Mouse (Mus musculus) spleen, postnatal 36 days (tissue): ENCODE results near the gene Thyn1.

Source experiments
- DNase-seq, 2 experiments: peaks; one replicate each; pipeline ENCODE4 v3.0.0; 2022; ENCODE audit warnings: low spot score in 2 of 2, mixed read lengths in 1 of 2

The Thyn1 gene

DNA sequence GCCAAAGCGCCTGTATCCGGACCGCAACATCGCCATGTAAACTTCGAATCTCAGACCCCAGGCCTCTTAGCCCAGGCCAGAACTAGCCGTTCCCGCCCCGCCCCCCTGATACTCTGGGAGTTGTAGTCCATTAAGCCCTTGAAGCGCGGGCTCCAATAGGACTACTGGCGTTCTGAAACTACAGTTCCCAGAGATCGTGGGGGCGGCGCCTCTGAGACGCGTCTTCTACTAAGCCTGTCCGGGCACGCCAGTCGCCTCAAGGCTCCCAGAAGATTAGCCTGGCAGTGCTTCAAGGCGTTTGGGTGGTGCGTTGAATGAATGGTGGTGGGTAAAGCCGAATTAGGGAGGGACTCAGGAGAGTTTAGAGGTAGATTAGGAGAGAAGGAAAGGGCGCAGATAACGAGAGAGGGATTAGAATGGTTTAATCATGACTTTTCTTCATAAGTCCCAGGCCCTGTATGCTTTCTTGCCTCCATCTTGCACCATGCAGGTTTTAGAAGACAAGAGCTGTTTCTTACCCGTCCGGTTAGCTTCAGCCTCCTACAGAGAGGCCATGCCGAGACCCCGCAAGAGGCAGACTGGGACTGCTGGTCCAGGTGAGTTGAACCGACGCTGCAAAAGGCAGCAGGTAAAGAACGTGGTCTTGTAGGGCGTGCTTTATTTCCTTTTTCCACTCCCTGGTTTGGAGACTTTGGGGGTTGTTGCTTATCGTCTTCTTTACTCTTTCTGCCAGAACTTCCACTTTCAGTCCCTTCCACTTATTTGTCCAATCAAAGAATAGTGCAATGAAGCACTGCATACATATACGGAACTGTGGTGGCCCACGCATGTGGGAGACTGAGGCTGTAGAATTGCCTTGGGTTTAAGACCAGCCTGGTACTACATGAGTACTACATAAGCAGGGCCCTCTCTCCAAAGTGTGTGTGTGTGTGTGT is at the start of gene Thyn1, which contains the start of gene Acad8:
Gene Thyn1 (plus strand): TSS at position 250 of the 935 bp plus-strand sequence.
Gene Acad8 (minus strand): TSS at position 106 of the 935 bp plus-strand sequence.
- peak; percentile 91 to 94 for DNase-seq

- DNase-seq: no peak
Measured at GRCm38 (mm10) chr9:26977754-26978153, 21.8 kb upstream of the Thyn1 start.

DNA sequence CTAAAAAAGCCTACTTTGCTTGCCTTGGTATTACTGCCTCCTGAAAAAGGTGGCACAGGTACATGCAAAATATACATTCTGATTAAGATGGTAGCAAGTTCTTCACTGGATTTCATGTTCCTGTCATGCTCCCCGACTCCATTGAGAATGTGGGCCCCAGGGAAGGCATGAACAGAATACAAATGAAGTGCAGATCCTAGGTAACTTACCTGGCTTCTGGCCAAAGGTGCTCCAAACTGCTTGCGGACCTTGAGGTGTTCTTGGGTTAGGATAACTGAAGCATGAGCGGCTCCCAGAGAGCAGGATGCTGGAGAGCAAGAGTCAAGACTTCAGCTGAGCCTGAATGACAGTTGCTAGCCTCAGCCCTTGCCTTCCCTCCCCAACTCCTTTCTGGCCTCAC is 20.7 kb upstream of the Thyn1 start:
- DNase-seq: no peak

GRCm38 (mm10) chr9:26985090-26985613 is 14.4 kb upstream of the Thyn1 start:
- DNase-seq: no peak

DNA sequence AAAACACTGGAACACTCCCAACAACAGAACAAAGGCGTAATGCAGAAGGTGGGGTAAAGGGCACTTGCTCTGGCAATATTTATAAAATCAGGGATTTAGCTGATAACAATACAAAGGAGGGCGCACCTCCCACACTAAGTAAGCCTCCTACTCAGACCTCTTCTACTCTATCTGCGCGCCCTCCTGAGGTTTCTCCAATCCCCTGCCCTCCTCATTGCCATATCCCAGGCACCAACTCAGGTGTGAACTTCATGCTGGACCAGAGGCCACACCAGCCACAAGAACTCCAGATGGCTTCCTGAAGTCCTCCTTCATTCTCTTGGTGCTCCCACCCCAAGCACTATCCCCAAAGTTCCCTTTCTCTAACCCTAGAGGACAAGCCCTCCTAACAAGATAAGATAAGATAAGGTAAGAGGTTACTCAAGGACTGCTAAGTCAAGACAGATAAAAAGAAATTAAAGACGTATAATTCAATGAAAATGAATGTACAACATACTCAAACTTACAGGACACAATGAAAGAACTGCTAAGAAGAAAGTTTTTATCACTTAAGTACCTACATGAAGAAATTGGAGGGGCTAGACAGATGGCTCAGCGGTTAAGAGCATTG is 13.7 kb upstream of the Thyn1 start:
- DNase-seq: no peak

DNA sequence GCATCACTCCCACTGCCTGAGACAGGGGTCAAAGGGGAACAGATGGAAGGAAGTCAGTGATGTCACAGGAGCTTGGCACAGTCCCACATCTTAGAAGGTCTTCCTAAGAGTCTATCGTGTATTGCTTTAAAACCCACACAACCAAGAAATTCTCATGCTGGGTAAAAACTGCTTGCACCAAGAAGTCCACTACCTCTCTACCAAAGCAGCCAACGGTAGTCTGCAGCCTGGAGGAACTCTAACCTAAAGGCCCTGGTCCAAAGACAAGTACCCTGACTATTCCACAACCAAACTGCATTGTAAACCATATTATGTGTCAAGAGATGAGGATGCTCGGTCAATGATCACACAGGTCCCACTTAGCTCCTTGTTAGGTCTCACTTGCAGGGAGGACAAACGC is 9.3 kb upstream of the Thyn1 start:
- no peak for DNase-seq

GRCm38 (mm10) chr9:26993118-26993517 is 6.4 kb upstream of the Thyn1 start:
- DNase-seq: no peak

DNA sequence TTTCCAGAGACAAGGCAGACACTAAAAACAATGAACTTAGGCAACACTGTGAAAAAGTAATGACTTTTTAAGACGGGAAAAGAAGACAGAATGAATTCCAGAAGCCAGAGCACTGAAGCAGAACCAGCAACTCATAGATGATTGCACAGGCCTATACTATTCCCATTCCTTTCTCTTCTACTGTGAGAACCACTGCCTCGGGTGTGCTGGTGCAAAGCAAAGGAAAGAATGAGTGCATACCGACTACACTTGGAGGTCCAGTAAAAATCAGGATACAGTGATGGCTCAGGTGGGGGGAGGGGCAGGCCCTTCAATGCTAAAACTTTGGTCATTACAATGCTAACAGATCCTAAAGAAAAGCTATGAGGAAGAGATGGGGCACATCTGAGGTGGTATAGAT is 5.6 kb upstream of the Thyn1 start:
- no peak for DNase-seq

DNA sequence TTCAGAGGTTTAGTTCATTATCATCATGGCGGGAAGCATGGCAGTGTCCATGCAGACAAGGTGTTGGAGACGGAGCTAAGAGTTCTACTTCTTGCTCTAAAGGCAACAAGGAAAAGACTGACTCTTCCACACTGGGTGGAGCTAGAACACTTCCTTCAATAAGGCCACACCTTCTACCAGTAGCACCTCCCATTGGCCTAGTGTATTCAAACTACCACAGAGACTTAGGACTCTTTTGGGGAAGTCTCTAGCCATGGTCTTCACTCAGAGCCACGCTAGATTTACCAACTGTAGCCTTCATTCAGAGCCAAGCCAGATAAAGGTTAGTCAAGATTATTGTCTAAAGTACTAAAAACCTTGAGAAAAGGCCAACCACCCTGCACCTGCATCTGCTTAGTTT is 2.4 kb upstream of the Thyn1 start:
- peak in 1 of 2 experiments; percentile 12 for DNase-seq

DNA sequence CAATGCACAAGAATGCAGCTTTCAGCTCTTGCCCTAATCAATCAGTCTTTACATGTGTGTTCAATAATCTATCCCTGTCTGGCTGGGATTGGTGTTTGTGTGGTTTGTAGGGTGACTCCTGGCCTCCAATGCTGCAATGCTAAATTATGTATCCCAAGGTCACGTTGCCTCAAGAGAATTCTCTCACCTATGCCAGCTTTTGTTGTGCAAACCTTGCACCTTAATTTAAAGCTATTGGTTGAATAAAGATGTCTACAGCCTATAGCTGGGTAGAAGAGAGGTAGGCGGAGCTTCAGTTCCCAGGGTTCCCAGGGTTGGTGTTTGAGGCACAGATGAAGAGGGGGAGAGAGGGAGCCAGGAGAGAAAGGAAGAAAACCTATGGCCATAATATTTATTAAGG is 2.0 kb upstream of the Thyn1 start:
- no peak for DNase-seq

DNA sequence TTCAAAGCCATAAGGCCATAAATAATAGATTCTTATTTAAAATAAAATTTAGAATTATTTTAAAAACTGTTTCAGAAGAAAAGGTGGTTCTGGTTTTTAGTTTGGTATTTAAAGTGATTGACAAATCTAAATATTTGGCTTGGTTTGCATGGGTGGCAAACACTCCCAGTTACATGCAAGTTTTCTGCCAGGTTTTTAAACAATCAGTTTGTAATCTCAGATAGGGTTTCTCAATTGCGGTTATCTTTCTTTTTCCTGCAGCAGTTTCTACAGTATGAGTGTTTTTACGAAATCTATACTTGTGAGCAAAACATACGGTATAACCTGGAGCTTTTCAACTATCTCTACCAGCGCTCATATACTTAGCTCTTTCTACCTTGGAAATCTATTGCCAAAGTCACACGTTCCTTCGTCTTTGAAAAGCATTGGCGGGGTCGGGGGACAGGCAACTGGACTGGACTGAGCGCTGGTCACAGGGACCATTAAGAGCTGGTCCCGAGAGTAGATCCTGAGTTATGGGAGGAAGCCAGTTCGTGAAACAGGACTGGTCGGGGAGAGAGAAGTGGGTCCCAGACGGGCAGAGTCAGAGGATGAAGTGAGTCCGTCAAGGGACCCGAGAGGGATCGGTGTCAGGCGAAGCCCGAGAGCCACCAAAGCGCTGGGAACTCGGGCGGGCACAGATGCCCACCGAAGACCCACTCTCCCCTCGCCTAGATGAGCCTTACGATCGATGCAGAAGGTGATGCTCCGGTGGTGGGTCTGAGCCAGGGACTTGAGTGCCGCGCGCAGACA is 645 bp upstream of the Thyn1 start:
- no peak for DNase-seq

- no peak for DNase-seq
Measured at GRCm38 (mm10) chr9:27005231-27005630, 5.7 kb downstream of the Thyn1 start.

GRCm38 (mm10) chr9:27005933-27006332 is 6.4 kb downstream of the Thyn1 start:
- DNase-seq: no peak

DNA sequence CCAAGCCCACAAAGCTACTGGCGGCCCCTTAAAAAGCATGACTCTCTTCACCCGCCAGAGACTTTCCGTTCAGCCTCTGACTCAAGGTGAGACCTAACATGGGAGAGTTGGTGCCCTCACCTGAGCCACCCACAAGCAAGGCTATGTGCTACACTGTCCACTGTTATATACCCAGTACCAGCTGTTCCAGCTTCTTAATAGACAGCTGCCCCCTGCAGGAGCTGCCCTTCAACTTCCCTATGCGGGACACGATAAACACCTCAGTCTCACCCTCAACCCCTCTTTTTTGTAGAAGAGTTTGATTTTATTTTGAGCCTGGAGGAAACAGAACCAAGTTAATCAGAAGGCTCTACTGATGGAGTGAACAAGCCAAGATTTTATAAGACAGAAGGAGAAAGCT is 7.4 kb downstream of the Thyn1 start:
- DNase-seq: no peak

DNA sequence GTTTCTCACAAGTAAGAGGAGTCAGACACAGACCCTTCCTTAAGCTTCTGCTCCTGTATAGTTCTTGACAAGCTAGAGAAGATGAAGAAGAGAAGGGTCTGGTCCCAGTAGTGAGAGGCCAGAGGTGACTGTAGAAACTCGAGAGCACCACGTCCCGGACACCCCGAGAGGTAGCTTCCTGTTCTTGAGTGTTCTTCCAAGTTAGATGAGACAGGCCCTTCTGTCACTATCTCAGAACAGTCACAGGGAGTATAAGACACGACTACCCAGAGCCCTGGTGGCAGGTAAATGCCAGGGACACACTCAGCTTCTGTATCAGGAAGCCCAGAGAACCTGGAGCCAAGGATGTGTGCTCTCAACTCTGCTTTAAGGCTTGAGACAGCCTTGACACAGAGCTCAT is 9.7 kb downstream of the Thyn1 start:
- DNase-seq: no peak

DNA sequence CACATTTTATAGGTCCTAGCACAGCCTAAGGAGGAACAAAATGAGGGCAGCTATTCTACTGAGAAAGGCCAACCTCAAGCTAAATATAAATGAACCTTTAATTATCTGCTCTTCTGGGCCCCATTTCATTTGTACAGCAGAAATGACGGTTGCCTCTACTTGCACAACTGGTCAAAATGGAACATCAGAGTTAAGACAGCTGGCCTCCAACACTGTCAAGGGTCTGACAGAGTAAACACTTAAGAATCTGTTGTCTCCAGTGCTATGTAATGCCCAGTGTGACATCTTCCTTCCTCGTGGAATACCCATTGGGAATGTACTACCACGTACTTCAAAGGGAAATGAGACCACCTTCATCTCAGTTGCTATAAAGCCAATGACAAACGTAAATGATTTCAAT is 12.1 kb downstream of the Thyn1 start:
- DNase-seq: no peak

DNA sequence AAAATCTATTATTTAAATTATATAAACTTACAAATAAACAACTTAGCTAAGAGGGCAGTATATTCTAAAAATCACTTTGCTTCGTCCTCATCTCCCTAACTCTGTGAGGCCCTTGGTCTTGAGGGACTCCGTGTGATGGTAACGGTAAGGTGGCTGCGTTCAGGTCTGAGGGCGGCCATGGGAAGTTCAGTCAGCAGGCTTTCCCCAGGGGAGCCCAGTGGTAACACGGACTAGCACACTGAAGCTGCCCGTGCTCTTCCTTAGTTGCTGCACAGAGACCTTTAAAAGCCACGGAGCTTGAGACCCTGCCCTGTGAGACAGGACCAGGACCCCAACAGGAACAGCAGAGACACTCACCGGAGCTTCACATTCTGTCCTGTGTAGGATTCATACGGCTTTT is 19.5 kb downstream of the Thyn1 start:
- DNase-seq: peak; percentile 52 to 53

- DNase-seq: peak; percentile 59
Measured at GRCm38 (mm10) chr9:27023681-27024080, 24.2 kb downstream of the Thyn1 start.

DNA sequence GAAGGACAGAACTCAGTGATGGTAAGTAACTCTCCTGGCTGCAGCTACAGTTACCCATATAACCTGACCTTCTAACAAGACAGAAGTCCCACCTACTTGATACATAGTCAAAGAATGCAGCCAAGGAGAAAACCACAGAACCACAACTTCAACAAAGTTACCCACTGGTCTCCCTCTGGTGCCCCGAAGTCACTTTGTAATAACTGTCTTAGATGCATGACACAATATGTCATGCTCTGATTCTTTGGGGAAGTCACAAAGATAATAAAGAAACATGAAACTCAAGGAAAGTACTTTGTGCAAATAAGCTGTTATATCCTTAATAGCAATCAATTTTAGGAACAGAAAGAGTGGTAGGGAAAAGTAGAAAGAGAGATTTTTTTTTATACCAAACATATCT is 27.2 kb downstream of the Thyn1 start:
- DNase-seq: peak; percentile 81 to 86

DNA sequence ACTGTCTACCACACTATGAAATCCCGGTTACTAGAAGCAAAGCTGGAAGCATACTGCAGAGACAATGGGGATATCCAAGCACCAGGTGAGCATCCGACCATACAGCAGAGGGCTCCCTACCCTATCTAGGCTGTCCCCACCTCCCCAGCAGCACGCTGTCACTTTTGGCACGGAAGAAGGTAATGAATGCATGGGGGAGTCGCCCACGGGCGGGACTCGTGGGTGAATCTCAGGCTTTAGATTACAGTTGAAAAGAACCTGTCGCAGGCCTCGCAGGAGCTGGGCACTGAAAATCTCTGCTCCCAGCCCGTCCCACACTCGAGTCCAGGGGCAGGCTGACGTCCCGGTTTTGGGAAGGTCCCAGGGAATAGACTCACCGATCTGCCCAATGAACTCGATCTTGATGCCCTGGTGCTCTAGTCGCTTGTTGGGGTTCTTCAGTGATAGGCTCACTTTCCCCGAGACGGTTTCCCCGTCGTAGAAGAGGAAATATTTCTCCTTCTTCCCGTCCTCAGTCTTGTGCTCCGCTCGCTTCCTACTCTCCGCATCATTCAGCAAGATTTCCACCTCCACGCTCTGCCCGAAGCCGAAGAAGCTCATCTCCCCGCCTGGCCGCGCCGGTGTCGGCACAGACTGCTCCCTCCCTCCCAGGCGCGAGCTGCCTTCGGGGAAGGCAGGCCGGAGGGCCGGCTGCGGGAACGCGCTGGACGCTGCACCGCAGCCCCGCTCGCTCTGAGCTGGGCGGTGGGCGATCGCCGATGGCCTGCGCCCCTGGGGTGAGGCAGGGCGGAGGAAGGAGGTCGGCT is 29.7 kb downstream of the Thyn1 start:
- peak; percentile 26 to 32 for DNase-seq
